Mouse (Mus musculus): Measurements from ENCODE around the gene R3hdm4.
"Not testable (repeated sequence)": the region's sequence is repeated elsewhere in the genome, so short reads cannot be mapped to it uniquely, and the experiment has no call there.

The R3hdm4 gene

DNA sequence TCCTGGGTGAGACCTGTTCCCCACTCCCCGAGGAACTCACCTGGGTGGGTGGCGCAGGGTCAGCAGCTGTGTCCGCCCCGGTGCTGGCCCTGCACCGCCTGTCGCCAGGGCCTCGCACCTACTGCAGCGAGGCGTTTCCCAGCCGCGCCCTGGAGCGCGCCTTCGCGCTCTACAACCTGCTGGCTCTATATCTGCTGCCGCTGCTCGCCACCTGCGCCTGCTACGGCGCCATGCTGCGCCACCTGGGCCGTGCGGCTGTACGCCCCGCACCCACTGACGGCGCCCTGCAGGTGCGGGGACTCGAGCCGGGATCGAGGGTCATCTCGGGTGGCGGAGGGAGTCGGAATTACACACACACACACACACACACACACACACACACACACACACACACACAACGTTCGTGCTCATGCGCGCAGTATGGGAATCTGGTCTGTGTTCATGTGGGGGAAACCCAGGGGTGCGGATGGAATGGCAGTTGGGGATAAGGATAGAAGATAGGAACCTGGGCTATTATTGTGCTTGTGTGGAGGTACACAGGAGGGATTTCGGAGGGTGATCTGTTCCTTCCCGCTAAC is at the start of gene R3hdm4:
R3hdm4 (minus strand) TSS at position 251 of the 578 bp plus-strand sequence.
- no peak for DNase-seq

DNA sequence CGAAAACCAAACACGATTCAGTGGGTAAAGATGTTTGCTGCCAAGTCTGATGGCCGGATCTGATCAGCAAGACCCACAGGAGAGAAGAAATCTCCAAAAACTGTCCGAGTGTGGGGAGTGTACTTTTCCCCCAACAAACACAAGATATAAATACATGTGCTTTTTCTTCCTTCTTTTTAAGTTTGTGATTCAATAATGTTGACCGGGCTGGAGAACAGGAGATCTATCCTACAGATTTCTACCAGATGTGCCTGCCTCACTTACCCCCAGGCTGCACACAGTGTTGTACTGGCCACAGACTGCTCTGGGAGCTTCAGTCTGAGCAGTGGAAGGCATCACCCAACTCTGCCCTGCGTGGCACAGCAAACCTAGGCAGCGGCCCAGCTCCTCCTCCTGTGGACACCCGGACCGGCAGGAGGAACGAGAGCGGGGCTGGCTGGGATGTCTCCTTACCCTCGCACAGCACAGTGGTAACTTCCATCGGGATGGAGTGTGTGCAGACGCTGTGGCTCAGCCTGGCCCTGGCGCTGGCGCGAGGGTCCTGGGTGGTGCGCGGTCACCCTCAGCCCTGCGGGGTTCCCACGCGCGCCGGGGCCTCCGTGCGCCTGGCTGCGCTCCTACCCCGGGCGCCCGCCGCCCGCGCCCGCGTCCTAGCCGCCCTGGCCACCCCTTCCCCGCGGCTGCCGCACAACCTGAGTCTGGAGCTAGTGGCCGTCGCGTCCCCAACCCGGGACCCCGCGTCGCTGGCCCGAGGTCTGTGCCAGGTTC is 49.6 kb upstream of the R3hdm4 start, which contains the start of gene Grin3b:
Grin3b (plus strand) TSS at position 301 of the 768 bp plus-strand sequence.
- DNase-seq = peak; percentile 37 to 41

DNA sequence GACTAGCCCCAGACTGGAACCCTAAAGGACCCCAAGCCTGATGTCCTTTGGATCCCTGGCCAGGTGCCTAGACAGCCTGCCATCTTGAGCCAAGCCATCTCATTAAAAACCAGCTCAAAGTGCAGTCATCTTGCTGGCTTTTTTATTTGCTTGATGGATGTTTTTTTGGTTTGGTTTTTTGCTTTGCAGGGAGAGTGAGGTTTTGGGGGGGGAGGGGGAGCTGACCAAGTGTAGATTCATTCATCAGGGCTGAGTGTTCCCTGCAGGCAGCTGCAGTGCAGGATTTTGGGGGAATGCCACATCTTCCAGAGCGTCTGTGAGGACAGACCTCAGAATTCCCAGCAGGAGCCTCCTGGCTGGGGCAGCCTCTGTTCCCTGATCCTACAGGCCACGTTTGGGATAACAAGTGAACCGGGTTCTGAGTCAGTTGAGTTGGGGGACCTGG is 48.1 kb upstream of the R3hdm4 start:
- no peak for DNase-seq

GRCm38 (mm10) chr10:79968181-79968580 is 47.2 kb upstream of the R3hdm4 start:
- no peak for DNase-seq

GRCm38 (mm10) chr10:79966886-79967400 is 45.9 kb upstream of the R3hdm4 start:
- DNase-seq = peak; percentile 67 to 72

DNA sequence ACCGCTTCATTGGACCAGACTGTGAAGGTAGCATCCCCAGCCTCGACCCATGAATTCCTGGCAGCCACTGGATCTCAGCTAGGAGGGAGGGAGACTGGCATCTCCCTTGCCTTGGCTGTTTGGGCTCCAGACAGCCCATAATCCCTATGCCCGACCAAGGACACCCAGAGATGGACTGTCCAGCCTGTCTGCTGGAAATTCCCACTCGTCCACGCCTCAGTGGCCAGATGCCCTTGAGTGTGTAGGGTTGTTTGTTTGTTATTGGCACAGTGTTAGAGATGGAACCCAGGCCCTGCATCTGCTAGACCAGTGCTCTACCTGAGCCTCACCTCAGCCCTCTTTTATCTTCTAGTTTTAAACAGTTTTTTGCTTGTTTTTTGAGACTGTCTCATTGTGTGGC is 44.3 kb upstream of the R3hdm4 start:
- DNase-seq = no peak

- DNase-seq = no peak
Observed at GRCm38 (mm10) chr10:79964727-79965126, 43.7 kb upstream of the R3hdm4 start.

- no peak for DNase-seq
Observed at GRCm38 (mm10) chr10:79960671-79961294, 39.8 kb upstream of the R3hdm4 start.

DNA sequence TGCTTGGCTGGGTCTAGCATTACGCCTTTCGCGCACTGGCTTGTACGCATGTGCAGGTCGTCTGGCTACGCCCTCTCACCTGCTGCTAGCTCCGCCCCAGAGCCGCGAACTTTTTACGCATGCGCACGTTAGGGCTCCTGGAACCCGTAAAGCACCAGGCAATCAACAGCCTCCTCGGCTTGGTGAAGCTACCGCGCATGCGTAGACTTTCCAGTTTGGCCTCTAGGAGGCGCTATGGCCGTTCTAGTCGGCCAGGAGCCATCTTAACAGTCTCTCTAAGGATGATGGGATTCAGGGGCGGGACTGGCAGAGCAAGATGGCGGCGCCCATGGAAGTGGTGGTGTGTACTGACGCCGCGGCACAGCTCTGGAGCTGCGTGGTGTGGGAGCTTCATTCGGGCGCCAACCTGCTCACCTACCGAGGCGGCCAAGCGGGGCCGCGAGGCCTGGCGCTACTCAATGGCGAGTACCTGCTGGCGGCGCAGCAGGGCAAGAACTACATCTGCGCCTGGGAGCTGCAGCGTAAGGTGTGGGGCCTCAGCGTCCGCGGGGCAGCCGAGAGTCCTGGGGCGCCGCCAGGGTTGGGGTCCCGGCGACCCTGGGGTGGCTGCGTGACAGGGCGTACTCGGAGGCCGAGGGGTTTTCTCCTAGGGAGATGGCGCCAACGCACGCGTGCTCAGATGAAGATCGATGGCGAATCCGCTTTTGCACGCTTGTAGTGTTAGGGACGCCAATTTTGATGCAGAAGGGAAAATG is 39.0 kb upstream of the R3hdm4 start, which contains the start of gene Wdr18:
Wdr18 (plus strand) TSS at position 306 of the 755 bp plus-strand sequence.
- DNase-seq = peak; percentile 99 to 100

- not testable (repeated sequence) for DNase-seq
Observed at GRCm38 (mm10) chr10:79959412-79959811, 38.4 kb upstream of the R3hdm4 start.

DNA sequence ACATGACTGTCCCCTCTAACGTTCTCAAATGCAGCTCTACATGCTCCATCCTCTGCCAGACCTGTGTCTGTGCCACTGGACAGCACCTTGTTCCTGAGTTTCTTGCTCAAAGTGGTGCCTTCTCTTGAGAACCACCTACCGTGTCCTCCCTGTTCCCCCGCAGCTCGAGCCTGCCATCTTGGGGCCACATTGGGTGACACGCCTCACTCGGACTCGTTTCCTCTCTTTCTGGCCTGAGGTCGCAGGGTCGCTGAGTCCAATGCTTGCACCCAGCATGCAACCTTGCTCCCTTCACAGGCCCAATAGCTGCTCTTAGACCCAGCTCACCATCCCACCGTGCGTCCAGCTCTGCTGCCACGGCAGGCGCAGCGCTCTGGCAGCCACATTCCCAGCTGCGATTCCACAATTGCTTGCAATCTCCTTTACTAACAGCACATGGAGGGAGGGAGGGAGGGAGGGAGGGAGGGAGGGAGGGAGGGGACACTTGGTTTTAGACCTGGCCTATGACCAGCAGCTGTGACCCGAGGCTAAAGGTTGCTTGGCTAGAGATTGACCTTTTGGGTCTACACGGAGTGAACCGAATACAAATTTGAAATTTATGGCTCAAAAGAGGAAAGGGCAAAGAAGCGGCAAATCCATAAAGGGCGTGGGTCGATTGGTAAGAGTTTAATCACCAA is 37.3 kb upstream of the R3hdm4 start:
- DNase-seq = peak; percentile 81 to 83

- DNase-seq = no peak
Observed at GRCm38 (mm10) chr10:79956643-79957154, 35.7 kb upstream of the R3hdm4 start.

DNA sequence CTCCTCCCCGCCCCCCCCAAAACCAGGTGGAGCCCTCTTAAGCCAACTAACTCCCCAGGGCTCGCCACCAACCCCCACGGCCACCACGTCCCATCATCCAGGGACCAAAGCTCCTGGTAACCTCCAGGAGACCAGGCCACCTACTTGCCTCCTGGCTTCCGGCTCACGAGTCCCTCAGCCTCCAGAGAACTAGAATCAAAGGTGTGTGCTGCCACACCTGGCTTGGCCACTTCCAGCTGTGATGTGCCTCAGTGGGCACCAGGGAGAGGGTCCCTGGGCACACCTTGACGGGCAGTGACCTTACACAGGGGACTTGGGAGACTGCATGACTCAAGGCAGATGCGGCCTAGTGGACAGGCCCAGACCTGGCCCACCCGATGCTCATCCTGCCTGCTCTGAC is 34.7 kb upstream of the R3hdm4 start:
- DNase-seq = no peak

DNA sequence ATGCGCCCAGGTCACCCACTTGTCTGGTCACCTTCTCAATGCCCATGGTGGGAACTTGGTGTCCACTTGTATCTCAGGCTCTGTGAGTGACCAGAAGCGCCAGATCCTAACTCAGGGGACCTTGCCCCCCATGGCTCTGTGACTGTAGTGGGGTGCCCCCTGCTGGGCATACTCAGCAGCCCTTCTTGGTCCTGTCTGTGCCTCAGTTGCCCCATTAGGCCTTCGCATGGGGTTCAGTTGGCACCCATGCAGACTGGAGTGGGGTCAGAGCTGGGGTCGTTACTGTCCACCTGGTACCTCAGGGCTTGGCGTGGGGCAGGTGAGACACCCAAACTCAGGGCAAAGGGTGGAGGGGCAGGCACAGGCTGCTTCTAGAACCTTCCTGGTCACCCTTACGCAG is 32.9 kb upstream of the R3hdm4 start:
- DNase-seq = no peak

DNA sequence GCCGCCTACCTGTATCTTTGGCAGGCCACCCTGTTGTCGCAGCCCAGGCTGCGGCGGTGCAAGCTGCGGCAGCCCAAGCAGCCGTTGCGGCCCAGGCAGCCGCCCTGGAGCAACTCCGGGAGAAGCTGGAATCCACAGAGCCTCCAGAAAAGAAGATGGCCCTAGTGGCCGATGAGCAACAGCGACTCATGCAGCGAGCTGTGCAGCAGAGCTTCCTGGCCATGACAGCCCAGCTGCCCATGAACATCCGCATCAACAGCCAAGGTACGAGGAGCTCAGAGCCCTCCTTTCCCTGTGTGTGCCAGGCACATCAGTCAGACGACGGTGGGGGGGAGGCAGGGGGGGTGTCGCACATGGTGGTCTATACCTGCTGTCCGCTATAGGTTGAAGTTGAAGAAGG is 29.7 kb upstream of the R3hdm4 start:
- no peak for DNase-seq

DNA sequence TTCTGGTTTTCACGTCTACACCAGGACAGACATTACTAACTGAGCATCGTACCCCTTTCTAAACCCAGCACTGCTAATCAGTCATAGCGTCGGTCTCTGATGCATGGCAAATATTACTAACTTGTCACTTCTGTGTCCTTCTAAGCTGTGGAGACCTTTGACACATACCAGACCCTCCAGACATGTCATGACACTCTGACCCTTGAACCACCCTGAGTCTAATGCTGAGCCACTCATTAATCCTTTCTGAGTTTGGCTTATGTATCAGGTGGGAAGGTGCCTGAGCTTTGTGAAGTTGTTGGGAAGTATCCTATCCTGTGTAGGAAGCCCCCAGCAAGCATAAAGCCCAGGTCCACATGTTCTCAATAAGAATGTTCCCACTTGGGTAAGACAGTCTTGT is 28.9 kb upstream of the R3hdm4 start:
- DNase-seq = no peak

DNA sequence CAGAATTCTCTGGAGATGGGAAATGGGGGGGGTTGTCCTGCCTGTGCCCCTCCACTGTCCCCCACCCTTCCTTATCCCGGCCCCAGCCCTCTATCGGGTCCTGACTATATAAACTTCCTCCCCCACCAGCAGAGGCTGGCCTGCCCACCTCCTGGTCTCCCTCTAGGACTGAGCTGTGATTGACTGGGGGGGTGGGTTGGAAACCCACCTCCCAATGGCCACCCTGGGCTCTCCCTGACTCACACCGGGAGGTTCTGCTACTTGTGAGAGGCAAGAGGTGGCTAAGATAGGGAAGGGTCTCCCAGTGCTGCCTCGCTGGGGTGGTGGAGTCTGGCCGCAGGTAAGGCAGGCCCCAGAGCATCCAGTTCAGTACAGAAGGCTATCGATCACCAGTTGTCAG is 26.5 kb upstream of the R3hdm4 start:
- no peak for DNase-seq

GRCm38 (mm10) chr10:79946752-79947322 is 25.8 kb upstream of the R3hdm4 start:
- no peak for DNase-seq

DNA sequence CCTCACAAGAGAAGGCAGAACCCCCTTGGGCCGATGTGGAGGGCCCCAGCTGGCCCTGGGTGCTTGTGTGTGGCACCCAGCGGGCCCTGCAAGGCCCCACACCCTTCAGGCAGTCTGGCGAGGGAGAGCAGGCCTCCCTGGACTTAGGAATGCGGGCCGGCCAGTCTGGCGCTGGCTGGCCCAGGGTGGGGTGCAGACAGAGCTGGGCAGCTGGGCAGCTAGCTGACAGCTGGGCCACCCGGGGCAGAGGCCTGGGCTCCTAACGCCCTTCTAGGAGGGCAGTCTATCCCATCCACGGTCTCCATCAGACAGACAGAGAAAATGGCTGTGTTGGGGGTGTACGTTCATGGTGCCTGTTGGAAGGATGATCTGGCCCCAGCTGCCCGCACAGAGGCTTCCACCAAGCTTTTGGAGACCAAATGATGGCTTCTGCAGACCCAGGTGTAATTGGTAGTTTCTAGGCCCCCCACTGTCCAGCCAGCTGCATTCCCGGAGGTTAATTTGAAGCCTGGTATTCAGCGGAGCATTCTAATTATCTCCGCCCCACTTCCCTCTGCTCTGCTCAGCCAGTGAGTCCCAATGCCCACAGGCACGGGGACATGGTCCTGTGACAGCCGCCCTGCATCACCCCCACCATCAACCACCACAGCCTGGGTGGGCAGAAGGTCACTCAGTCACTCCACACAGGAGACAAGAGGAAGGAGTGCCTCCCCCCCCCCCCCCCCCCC is 24.7 kb upstream of the R3hdm4 start:
- no peak for DNase-seq

GRCm38 (mm10) chr10:79943471-79943901 is 22.5 kb upstream of the R3hdm4 start:
- no peak for DNase-seq

GRCm38 (mm10) chr10:79942988-79943387 is 22.0 kb upstream of the R3hdm4 start:
- no peak for DNase-seq
